Mouse (Mus musculus) CH12.LX (cell line): ENCODE measurements around the gene Os9. TPM values are rescaled to one million over a fixed set of nuclear protein-coding genes. Genes with fewer than 3 reads are reported as not detected.

ENCODE experiments used
- DNase-seq: peaks from one replicate; pipeline ENCODE4 v3.0.0-alpha.2; 2013; ENCODE audit errors: extremely low read depth
- H3K27ac ChIP-seq: 2 replicates; pipeline ENCODE4 v1.5.1; 2012; ENCODE audit warnings: low read depth, mild to moderate bottlenecking, control low read depth, moderate library complexity; ENCODE audit not compliant: insufficient read depth
- H3K27me3 ChIP-seq: replicated peaks from 2 replicates; pipeline ENCODE3; 2012; ENCODE audit warnings: inconsistent platforms
- H3K36me3 ChIP-seq, 2 experiments: replicated peaks in 1 of 2; 2 replicates each; pipeline versions ENCODE3 to v1.6.1; 2012; ENCODE audit warnings: inconsistent platforms in 1 of 2, low read length in 1 of 2, mild to moderate bottlenecking in 1 of 2, mixed read lengths in 1 of 2, moderate library complexity in 1 of 2; ENCODE audit not compliant: control insufficient read depth in 1 of 2, insufficient read depth in 1 of 2
- H3K4me1 ChIP-seq, 2 experiments: 2 replicates each; pipeline ENCODE4 v1.6.1; 2012; ENCODE audit warnings: inconsistent platforms in 1 of 2, moderate library complexity in 1 of 2; ENCODE audit not compliant: insufficient read depth in 2 of 2, control insufficient read depth in 1 of 2
- H3K4me2 ChIP-seq: 2 replicates; pipeline ENCODE4 v1.6.1; 2012; ENCODE audit warnings: low read depth, mild to moderate bottlenecking, control low read depth; ENCODE audit not compliant: poor library complexity, insufficient read depth, severe bottlenecking
- H3K4me3 ChIP-seq, 3 experiments: fragments of 150-350 bp in 1 of 3; sonication (generic) in 1 of 3; replicated peaks in 1 of 3; 2 replicates each; pipeline versions ENCODE3 to v1.5.1; 2011 to 2012; ENCODE audit warnings: low read depth in 2 of 3, low read length in 2 of 3, mild to moderate bottlenecking in 2 of 3, moderate library complexity in 2 of 3, control low read depth in 1 of 3, improper control_type of control experiment in 1 of 3, inconsistent platforms in 1 of 3, mixed read lengths in 1 of 3; ENCODE audit not compliant: poor library complexity in 1 of 3
- H3K79me2 ChIP-seq: replicated peaks from 2 replicates; pipeline ENCODE4 v1.6.1; 2012; ENCODE audit warnings: mild to moderate bottlenecking, moderate library complexity; ENCODE audit not compliant: control insufficient read depth, poor library complexity, insufficient read depth, severe bottlenecking; ENCODE audit errors: extremely low read depth
- H3K9ac ChIP-seq: 2 replicates; pipeline ENCODE4 v1.6.1; 2012; ENCODE audit warnings: low read depth, mild to moderate bottlenecking, control low read depth, moderate library complexity; ENCODE audit not compliant: insufficient read depth
- H3K9me3 ChIP-seq: replicated peaks from 2 replicates; pipeline ENCODE3; 2012; ENCODE audit warnings: low read length, inconsistent platforms, mixed read lengths
- BHLHE40 ChIP-seq: IDR thresholded peaks from 2 replicates; pipeline ENCODE4 v1.6.1; 2011; ENCODE audit warnings: mild to moderate bottlenecking, low read depth, low read length, improper control_type of control experiment
- CHD2 ChIP-seq: IDR thresholded peaks from 2 replicates; pipeline ENCODE4 v1.6.1; 2011; ENCODE audit warnings: low read length, improper control_type of control experiment
- CTCF ChIP-seq, 2 experiments: IDR thresholded peaks in 1 of 2; conservative IDR thresholded peaks in 1 of 2; 2 replicates each; pipeline ENCODE4 v1.5.1; 2011 to 2012; ENCODE audit warnings: low read depth in 2 of 2, low read length in 2 of 2, improper control_type of control experiment in 1 of 2, inconsistent platforms in 1 of 2, mild to moderate bottlenecking in 1 of 2, moderate library complexity in 1 of 2
- MAZ ChIP-seq: IDR thresholded peaks from 2 replicates; pipeline ENCODE4 v1.6.1; 2012; ENCODE audit warnings: low read depth, mild to moderate bottlenecking, inconsistent platforms, low read length, improper control_type of control experiment, moderate library complexity
- MXI1 ChIP-seq: IDR thresholded peaks from 2 replicates; pipeline ENCODE4 v1.6.1; 2011; ENCODE audit warnings: mild to moderate bottlenecking, low read depth, low read length, improper control_type of control experiment
- MYC ChIP-seq: IDR thresholded peaks from 2 replicates; pipeline ENCODE4 v1.6.1; 2011; ENCODE audit warnings: low read depth, mild to moderate bottlenecking, improper control_type of control experiment, low read length
- NRF1 ChIP-seq: IDR thresholded peaks from 2 replicates; pipeline ENCODE4 v1.6.1; 2014; ENCODE audit warnings: low read depth, mild to moderate bottlenecking, inconsistent platforms, low read length, improper control_type of control experiment, moderate library complexity
- RAD21 ChIP-seq: IDR thresholded peaks from 2 replicates; pipeline ENCODE4 v1.6.1; 2011; ENCODE audit warnings: low read depth, mild to moderate bottlenecking, low read length, improper control_type of control experiment, moderate library complexity
- SMC3 ChIP-seq: IDR thresholded peaks from 2 replicates; pipeline ENCODE4 v1.6.1; 2011; ENCODE audit warnings: low read depth, low read length, improper control_type of control experiment
- TBP ChIP-seq: conservative IDR thresholded peaks from 2 replicates; pipeline ENCODE4 v1.6.1; 2011; ENCODE audit warnings: low read depth, low read length, improper control_type of control experiment
- TCF12 ChIP-seq: IDR thresholded peaks from 2 replicates; pipeline ENCODE4 v1.6.1; 2014; ENCODE audit warnings: low read depth, mild to moderate bottlenecking, inconsistent platforms, low read length, improper control_type of control experiment
- ZMIZ1 ChIP-seq: IDR thresholded peaks from 2 replicates; pipeline ENCODE4 v1.6.1; 2012; ENCODE audit warnings: low read depth, mild to moderate bottlenecking, inconsistent platforms, low read length, improper control_type of control experiment
- dilution Hi-C: fragments of 300-500 bp; cut with MboI; formaldehyde crosslinking; loops from 2 replicates; pipeline ENCODE4 v1.14.3; 2020; ENCODE audit warnings: low sequenced_read_pairs; ENCODE audit not compliant: extremely low pct_unique_long_range_greater_than_20kb, extremely low pct_ligation_motif_present
- in situ Hi-C: fragments of 300-500 bp; cut with MboI; formaldehyde crosslinking; loops from 3 replicates; pipeline ENCODE4 v1.14.3; 2019; ENCODE audit warnings: low sequenced_read_pairs, low pct_ligation_motif_present, low pct_unique_long_range_greater_than_20kb, mixed read lengths
- polyA plus RNA-seq: library from polyadenylated mRNA; unstranded; fragments of >175 nt; gene quantifications from 2 replicates; pipeline ENCODE4 v1.2.1, GENCODE M21; 2012; ENCODE audit warnings: low read depth; ENCODE audit not compliant: insufficient read length
- total RNA-seq, 2 experiments: library from RNA; depleted of rRNA; stranded (reverse); fragments of 300-350 nt in 1 of 2; fragments of >200 nt in 1 of 2; gene quantifications; 2 replicates each; pipeline ENCODE4 v1.2.3; 2012 to 2014

Gene Os9
- total and polyA plus RNA-seq, 3 experiments = 42.8 to 82.7 (median 61.9) TPM

DNA sequence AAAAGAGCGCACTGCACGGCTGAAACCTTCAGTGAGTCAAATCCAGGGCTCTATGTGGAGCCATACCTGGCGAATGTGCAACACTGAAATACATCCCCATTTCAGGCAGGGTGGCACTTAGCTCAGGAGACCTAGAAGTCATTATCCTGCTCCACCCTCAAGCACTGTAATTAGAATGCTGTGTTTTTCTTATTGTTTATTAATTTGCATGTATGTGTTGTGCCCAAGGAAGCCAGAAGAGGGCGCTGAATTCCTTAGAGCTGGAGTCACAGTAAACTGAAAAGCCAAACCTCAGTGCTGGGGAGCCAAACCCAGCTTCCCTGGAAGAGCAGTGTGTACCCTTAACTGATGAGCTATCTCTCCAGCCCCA, 2.5 kb upstream of the Os9 start:
- Histone ChIP-seq H3K79me2 (peaks cover 7% of the 10 kb centered on the region; the same call in 1 of the 2 replicates), H3K4me3 (no peak overlapping the region), H3K27ac (no peak overlapping the region), H3K4me2 (peak overlapping the region; percentile 51; the same call in 1 of the 2 replicates), H3K27me3 (no peaks in the 10 kb centered on the region), H3K9me3 (no peaks in the 10 kb centered on the region), H3K4me1 (peaks cover 7 to 43% of the 10 kb centered on the region in 2 experiments), H3K36me3 (peaks cover 11 to 15% of the 10 kb centered on the region in 2 experiments), H3K9ac (no peak overlapping the region)
- DNase-seq = peak; percentile 67
- dilution Hi-C loops = no loop called here
- in situ Hi-C loops = no loop called here
- TF ChIP-seq ZMIZ1 (no peak), SMC3 (peak; percentile 24), RAD21 (peak; percentile 42), CTCF (conservative IDR thresholded peaks at IDR 0.05 in 1 of 2, IDR thresholded peaks at IDR 0.05 in 1 of 2; ENCODE audit: low read depth in 2 of 2, low read length in 2 of 2) (peak; percentile 69 to 72)

DNA sequence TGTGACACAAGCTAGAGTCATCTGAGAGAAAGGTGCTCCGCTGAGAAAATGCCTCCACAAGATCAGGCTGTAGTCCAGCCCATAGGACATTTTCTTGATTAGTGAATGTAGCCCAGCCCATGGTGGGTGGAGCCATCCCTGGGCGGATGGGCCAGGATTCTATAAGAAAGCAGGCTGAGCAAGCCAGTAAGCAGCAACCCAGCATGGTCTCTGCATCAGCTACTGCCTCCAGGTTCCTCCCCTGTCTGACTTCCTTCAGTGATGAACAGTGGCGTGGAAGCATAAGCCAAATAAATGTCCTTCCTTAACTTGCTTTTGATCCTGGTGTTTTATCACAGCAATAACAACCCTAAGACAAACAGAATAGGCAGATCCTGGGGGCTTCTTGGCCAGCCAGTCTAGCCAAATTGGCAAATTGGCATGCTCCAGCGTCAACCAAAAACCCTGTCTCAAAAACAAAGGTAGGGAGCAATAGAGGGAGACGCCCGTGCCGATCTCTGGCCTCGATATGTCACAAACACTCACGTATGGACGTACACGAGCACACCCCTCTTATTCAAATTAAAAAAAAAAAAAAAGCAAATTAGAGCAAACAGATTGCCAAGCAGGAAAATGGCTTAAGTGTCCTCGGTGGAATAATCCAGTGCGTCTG, 2.0 kb upstream of the Os9 start:
- Histone ChIP-seq H3K27me3 (no peaks in the 10 kb centered on the region), H3K79me2 (peaks cover 7% of the 10 kb centered on the region; the same call in 1 of the 2 replicates), H3K9ac (0 out of 2 replicates have a peak overlapping the region, but pooled peaks have one; percentile 24), H3K4me1 (peaks cover 7 to 43% of the 10 kb centered on the region in 2 experiments), H3K4me2 (peak overlapping the region; percentile 51), H3K27ac (no peak overlapping the region; the same call in 1 of the 2 replicates), H3K36me3 (peaks cover 16 to 20% of the 10 kb centered on the region in 2 experiments), H3K9me3 (no peaks in the 10 kb centered on the region), H3K4me3 (peak overlapping the region in 1 of 3 experiments; percentile 17)
- DNase-seq = peak; percentile 34
- in situ Hi-C loops = no loop called here
- TF ChIP-seq BHLHE40 (no peak), CHD2 (no peak), TBP (0 out of 2 replicates have a peak, but pooled peaks have one; percentile 40), MXI1 (no peak), TCF12 (no peak), MYC (no peak)
- dilution Hi-C loops = no loop called here

DNA sequence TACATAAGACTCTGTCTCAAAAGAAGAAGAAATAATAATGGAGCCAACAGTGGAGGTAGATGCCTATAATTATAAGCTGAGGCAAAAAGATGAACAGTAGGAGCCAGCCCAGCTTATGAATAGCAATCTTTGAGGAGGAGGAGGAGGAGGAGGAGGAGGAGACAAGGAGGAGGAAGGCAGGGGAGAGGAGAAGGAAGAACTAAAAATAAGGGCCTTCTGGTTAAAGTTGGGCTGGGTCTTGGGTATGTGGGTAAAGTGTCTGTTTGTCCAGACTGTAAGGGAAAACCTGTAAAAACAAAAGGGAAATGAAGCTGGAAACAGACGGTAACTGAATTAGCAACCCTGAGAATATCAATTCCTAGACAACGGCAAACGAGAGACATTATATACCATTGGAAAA, 1.1 kb upstream of the Os9 start:
- in situ Hi-C loops = no loop called here
- H3K9me3 ChIP-seq = no peaks in the 10 kb centered on the region
- no peaks in the 10 kb centered on the region for H3K27me3 ChIP-seq
- H3K4me1 ChIP-seq = peaks cover 7 to 43% of the 10 kb centered on the region in 2 experiments
- no peak for DNase-seq
- H3K4me2 ChIP-seq = peak overlapping the region; percentile 51
- H3K79me2 ChIP-seq = peaks cover 7% of the 10 kb centered on the region; the same call in 1 of the 2 replicates
- 0 out of 2 replicates have a peak overlapping the region, but pooled peaks have one; percentile 13 for H3K27ac ChIP-seq
- H3K4me3 ChIP-seq = no peak overlapping the region
- no peak for TF ChIP-seq CHD2
- no peak for TF ChIP-seq NRF1
- no peak for TF ChIP-seq MAZ
- dilution Hi-C loops = no loop called here
- peaks cover 23 to 29% of the 10 kb centered on the region in 2 experiments for H3K36me3 ChIP-seq
- no peak overlapping the region for H3K9ac ChIP-seq
